In genomic region chr3:133563503-133564205, GRCm38 (mm10) we compare ENCODE assay signal across 24 mouse cellular contexts. TPM values are rescaled to one million over a fixed set of nuclear protein-coding genes. Genes with fewer than 3 reads are reported as not detected.
DNase-seq lines count a peak whose midpoint lies in the region; ATAC-seq lines count a peak whose summit lies in the region.
"Had no signal": no experiment of that assay in that cellular context is flagged by ENCODE, and none has a peak within 500 bp of the region (broad histone marks: within the 10 kb centered on the region; RNA-seq: fewer than 3 reads in every experiment).

No protein-coding gene starts in this region.

- H3K9ac ChIP-seq in heart, embryonic 16.5 days (ENCODE audit: low read length) = no peak overlapping the region
- H3K9ac ChIP-seq in heart, embryonic 12.5 days = no peak overlapping the region
- H3K9ac ChIP-seq in intestine, embryonic 15.5 days = no peak overlapping the region
- H3K9ac ChIP-seq: embryonic facial prominence, embryonic 13.5 days; forebrain, postnatal 0 days; heart, embryonic 15.5 days; limb, embryonic 12.5 days; liver, embryonic 14.5 days; lung, embryonic 15.5 days; stomach, embryonic 15.5 days had no signal

- H3K27me3 ChIP-seq in heart, embryonic 16.5 days (ENCODE audit: control insufficient read depth, insufficient read depth, low read length) = no peaks in the 10 kb centered on the region
- H3K27me3 ChIP-seq in heart, embryonic 12.5 days (replicated peaks) = no peaks in the 10 kb centered on the region
- no peaks in the 10 kb centered on the region for H3K27me3 ChIP-seq in intestine, embryonic 15.5 days (replicated peaks)
- H3K27me3 ChIP-seq: embryonic facial prominence, embryonic 13.5 days; heart, embryonic 15.5 days; limb, embryonic 12.5 days; lung, embryonic 15.5 days; stomach, embryonic 15.5 days had no signal

- no peak overlapping the region for H3K4me3 ChIP-seq in heart, embryonic 16.5 days (ENCODE audit: low read length)
- H3K4me3 ChIP-seq in heart, embryonic 12.5 days = no peak overlapping the region
- no peak overlapping the region for H3K4me3 ChIP-seq in intestine, embryonic 15.5 days (replicated peaks)
- H3K4me3 ChIP-seq: embryonic facial prominence, embryonic 13.5 days; heart, embryonic 15.5 days; hindbrain, embryonic 10.5 days; limb, embryonic 12.5 days; lung, embryonic 15.5 days; stomach, embryonic 15.5 days had no signal

- H3K9me3 ChIP-seq in heart, embryonic 16.5 days (replicated peaks; ENCODE audit: control insufficient read depth, low read length) = no peaks in the 10 kb centered on the region
- H3K9me3 ChIP-seq in heart, embryonic 12.5 days (replicated peaks) = no peaks in the 10 kb centered on the region
- H3K9me3 ChIP-seq in intestine, embryonic 15.5 days = no peaks in the 10 kb centered on the region
- H3K9me3 ChIP-seq: embryonic facial prominence, embryonic 13.5 days; heart, embryonic 15.5 days; hindbrain, embryonic 10.5 days; limb, embryonic 12.5 days; lung, embryonic 15.5 days; stomach, embryonic 15.5 days had no signal

- WGBS in heart, embryonic 16.5 days = 61% methylated on average over 2 of the region's 2 CpGs
- WGBS in heart, embryonic 12.5 days = 66% methylated on average over 2 of the region's 2 CpGs
- 69% methylated on average over 2 of the region's 2 CpGs for WGBS in intestine, embryonic 15.5 days

- peak; percentile 60 for DNase-seq in 416B (ENCODE audit: low read depth)
- peak; percentile 49 for DNase-seq in induced T-regulatory cell, adult 2 months (ENCODE audit: low read depth)
- DNase-seq in embryo, embryonic 10.5 days (ENCODE audit: low spot score) = no peak
- no peak for DNase-seq in kidney, postnatal 25 days
- DNase-seq: adrenal gland, postnatal 36 days; cerebellum, adult 18-20 months; cerebellum, postnatal 25 days; forebrain, postnatal 0 days; kidney, adult 9 months; kidney, postnatal 4 days; layer of hippocampus, adult 9-11 months; thymus, adult 2 months had no signal

- ATAC-seq in heart, embryonic 16.5 days (replicated peaks; ENCODE audit: extremely low read depth, insufficient read depth, low FRiP score) = peak; percentile 70; the same call in 1 of the 2 replicates
- ATAC-seq in heart, embryonic 12.5 days (ENCODE audit: insufficient number of reproducible peaks, low FRiP score) = no peak
- ATAC-seq in CD4-positive, CD25-positive, alpha-beta regulatory T cell, adult 4 months = peak; percentile 97
- ATAC-seq in intestine, embryonic 15.5 days = no peak
- ATAC-seq: forebrain, postnatal 0 days had no signal

- H3K4me2 ChIP-seq in heart, embryonic 16.5 days (ENCODE audit: low read depth, low read length) = no peak overlapping the region
- no peak overlapping the region for H3K4me2 ChIP-seq in heart, embryonic 12.5 days
- no peak overlapping the region for H3K4me2 ChIP-seq in intestine, embryonic 15.5 days (replicated peaks)
- H3K4me2 ChIP-seq: embryonic facial prominence, embryonic 13.5 days; heart, embryonic 15.5 days; limb, embryonic 12.5 days; lung, embryonic 15.5 days; stomach, embryonic 15.5 days had no signal

- no peak overlapping the region for H3K27ac ChIP-seq in heart, embryonic 16.5 days (ENCODE audit: low read length)
- H3K27ac ChIP-seq in heart, embryonic 12.5 days (ENCODE audit: poor library complexity, severe bottlenecking) = no peak overlapping the region
- H3K27ac ChIP-seq in intestine, embryonic 15.5 days = no peak overlapping the region
- H3K27ac ChIP-seq: embryonic facial prominence, embryonic 13.5 days; heart, embryonic 15.5 days; hindbrain, embryonic 10.5 days; limb, embryonic 12.5 days; liver, embryonic 14.5 days; lung, embryonic 15.5 days; macrophage; stomach, embryonic 15.5 days had no signal

- H3K4me1 ChIP-seq in heart, embryonic 16.5 days (ENCODE audit: control insufficient read depth, insufficient read depth, low read length) = no peaks in the 10 kb centered on the region
- H3K4me1 ChIP-seq in heart, embryonic 12.5 days (replicated peaks) = no peaks in the 10 kb centered on the region
- H3K4me1 ChIP-seq in intestine, embryonic 15.5 days (replicated peaks) = no peaks in the 10 kb centered on the region
- H3K4me1 ChIP-seq: embryonic facial prominence, embryonic 13.5 days; heart, embryonic 15.5 days; hindbrain, embryonic 10.5 days; limb, embryonic 12.5 days; lung, embryonic 15.5 days; stomach, embryonic 15.5 days had no signal

- no peaks in the 10 kb centered on the region for H3K36me3 ChIP-seq in heart, embryonic 16.5 days (ENCODE audit: control insufficient read depth, insufficient read depth)
- H3K36me3 ChIP-seq in heart, embryonic 12.5 days = no peaks in the 10 kb centered on the region
- no peaks in the 10 kb centered on the region for H3K36me3 ChIP-seq in intestine, embryonic 15.5 days
- H3K36me3 ChIP-seq: embryonic facial prominence, embryonic 13.5 days; heart, embryonic 15.5 days; hindbrain, embryonic 10.5 days; limb, embryonic 12.5 days; lung, embryonic 15.5 days; stomach, embryonic 15.5 days had no signal

RNA-seq across cellular contexts. Expression of gene Tet2, which starts 18.7 kb away (rescaled TPM):
- polyA plus RNA-seq in heart, embryonic 16.5 days (2015; fragmentation: Nextera tagmentation; extraction: Ambion mirVana) = 11.3 and 14.7 TPM in 2 replicates
- 15.3 and 16.3 TPM in 2 replicates for polyA plus RNA-seq in heart, embryonic 12.5 days (2016; fragmentation: Nextera tagmentation; extraction: Ambion mirVana)
- polyA plus RNA-seq in CD4-positive, CD25-positive, alpha-beta regulatory T cell, adult 4 months (2017; shearing (Covaris generic)) = 10 to 100 TPM; 47.0 to 65.9 TPM
- 13.6 and 15.0 TPM in 2 replicates for polyA plus RNA-seq in intestine, embryonic 15.5 days (2015; fragmentation: Nextera tagmentation; extraction: Ambion mirVana)

Comparison
In these comparisons a context has a peak if more than half of its experiments do, and no peak if none do; other contexts are left out.
1. ATAC-seq: peak in heart, embryonic 16.5 days (single experiment) and CD4-positive, CD25-positive, alpha-beta regulatory T cell, adult 4 months (single experiment); none in heart, embryonic 12.5 days (single experiment) and intestine, embryonic 15.5 days (single experiment).
2. DNase-seq: peak in 416B (single experiment) and induced T-regulatory cell, adult 2 months (single experiment); none in embryo, embryonic 10.5 days (single experiment) and kidney, postnatal 25 days (0 of 2).